Mouse (Mus musculus): ENCODE data around the gene Ubl5. TPM values are rescaled to one million over a fixed set of nuclear protein-coding genes. Genes with fewer than 3 reads are reported as not detected.
"Not testable (repeated sequence)": the region's sequence is repeated elsewhere in the genome, so short reads cannot be mapped to it uniquely, and the experiment has no call there.

Gene Ubl5
- total RNA-seq, 2 experiments from 2014 or later: 289 to 312 TPM

DNA sequence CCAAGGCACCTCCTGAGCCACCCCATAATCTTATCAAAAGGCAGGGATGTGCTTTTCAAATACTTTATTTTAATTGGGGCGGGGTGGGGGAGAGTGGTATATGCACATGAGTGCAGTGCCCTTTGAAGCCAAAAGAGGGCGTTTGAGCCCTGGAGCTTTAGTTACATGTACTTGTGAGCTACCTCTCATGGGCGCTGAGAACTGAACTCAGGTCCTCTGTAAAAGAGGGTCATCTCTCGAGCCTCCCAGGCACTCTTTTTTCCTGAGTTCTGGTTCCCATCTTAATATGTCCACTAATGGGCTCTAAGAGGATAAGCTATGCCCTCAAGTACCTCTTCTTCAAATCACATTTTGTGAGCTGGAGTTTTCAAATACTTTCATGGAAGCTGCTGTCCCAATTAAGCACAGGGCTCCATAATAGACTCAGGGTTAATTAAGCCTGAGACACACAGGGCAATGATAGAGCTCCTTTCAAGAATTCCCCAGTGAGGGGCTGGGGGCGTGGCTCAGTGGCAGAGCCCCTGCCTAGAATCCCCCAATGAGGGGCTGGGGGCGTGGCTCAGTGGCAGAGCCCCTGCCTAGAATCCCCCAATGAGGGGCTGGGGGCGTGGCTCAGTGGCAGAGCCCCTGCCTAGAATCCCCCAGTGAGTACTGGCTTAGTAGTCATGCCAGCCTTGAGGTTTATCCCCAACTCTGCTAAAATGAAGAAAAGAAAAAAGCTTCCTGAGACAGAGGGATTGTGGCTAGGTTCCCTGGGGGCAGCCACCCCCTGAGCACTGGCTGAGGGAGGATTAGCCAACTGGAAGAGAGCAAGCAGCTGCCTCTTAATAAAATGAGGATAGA, 39.1 kb downstream of the Ubl5 start:
- Histone ChIP-seq H3K4me3 (no peak overlapping the region), H3K27ac (peak overlapping the region; percentile 60)
- no peak; the same call in 1 of the 2 replicates for TF ChIP-seq CTCF (IDR thresholded peaks at IDR 0.05)
- no peak for DNase-seq (ENCODE audit: extremely low spot score in 1 of 2, low spot score in 2 of 2)
- intact Hi-C loops (cut with DNase I): no loop called here

- no peak for DNase-seq (ENCODE audit: extremely low spot score in 1 of 2, low spot score in 2 of 2)
- H3K4me3 ChIP-seq: no peak overlapping the region
- no peak for TF ChIP-seq CTCF (IDR thresholded peaks at IDR 0.05)
- peak overlapping the region; percentile 60 for H3K27ac ChIP-seq
- intact Hi-C loops (cut with DNase I): no loop called here
These were observed 39.7 kb downstream of the Ubl5 start for GRCm38 (mm10) chr9:20682389-20682722.

DNA sequence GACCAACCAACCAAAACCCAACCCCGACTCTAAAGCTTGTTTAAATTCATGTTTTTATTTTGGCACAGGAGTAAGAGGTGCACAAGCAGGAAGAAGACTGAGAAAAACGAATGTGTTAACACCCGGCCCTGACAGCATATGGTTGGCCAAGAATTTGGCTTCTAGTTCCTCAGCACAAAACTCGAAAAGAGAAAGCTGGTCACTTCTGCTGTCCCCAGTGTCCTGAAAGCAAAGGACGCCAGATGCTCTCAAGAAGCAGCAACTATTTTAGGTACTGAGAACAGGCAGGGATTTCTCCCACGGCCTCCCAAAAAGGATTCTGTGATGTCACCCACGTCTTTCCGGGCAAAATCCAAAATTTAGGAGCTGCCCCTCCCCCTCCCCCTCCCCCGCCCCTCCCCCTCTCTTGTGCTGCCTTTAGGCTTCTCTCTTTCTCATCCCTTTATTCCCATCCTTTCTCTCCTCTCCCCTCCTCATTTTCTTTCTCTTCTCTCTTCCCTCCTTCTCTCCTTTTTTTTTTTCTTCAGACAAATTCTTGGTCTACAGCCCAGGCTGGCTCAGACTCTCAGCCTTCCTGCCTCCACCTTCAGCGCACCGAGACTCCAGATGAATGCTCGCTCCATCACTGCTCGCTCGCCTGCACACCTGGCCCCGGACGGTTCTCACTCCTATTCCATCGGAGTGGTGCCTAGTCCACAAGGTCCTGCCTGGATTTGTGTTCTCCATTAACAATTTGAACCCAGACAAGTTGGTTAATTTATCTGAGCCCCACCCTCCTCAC, 42.6 kb downstream of the Ubl5 start:
- TF ChIP-seq CTCF (IDR thresholded peaks at IDR 0.05): no peak
- peak in 1 of 2 experiments; percentile 62 for DNase-seq (ENCODE audit: extremely low spot score in 1 of 2, low spot score in 2 of 2)
- Histone ChIP-seq H3K27ac (peak overlapping the region; percentile 83), H3K4me3 (no peak overlapping the region)
- intact Hi-C loops (cut with DNase I): loop anchor here (2.0 kb wide), 1 partner anchor 42 kb away; no protein-coding TSS in a partner anchor

DNA sequence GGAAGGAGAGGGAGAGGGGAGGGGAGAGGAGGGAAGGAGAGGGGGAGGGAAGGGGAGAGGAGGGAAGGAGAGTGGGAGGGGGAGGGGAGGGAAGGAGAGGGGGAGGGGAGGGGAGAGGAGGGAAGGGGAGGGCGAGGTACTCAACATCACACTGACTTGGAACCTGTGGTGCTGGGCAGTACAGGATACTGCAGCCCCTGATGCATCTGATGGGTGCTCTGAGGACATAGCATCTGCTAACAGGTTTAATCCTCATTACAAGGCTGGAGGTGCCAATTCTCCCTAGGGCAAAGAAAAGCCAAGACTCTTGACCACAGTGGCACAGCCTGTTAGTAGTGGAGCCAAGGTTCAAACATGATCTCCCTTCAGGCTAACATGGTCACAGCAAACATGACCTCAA, 46.7 kb downstream of the Ubl5 start:
- Histone ChIP-seq H3K4me3 (no peak overlapping the region), H3K27ac (peak overlapping the region; percentile 15; the same call in 1 of the 2 replicates)
- intact Hi-C loops (cut with DNase I): no loop called here
- no peak for DNase-seq (ENCODE audit: extremely low spot score in 1 of 2, low spot score in 2 of 2)
- no peak for TF ChIP-seq CTCF (IDR thresholded peaks at IDR 0.05)

DNA sequence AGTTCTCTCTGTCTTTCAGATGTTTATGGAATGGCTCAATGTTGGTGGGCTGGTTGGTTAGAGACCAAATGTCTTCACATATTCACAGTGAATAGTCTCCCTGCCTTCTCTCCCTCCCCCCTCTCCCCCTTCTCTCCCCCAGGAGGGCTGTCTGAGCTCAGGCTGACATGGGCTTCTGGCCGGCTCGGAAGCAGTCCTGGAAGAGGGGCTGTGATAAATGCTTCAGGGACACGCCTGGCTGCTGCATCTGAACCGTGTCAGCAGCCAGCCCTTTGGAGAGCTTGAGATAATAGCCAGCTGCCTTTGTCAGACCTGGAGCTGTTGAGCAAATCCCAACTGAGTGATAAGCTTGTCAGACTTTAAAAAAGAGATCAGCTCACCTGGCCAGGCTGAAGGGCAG, 47.2 kb downstream of the Ubl5 start:
- H3K4me3 ChIP-seq: no peak overlapping the region
- intact Hi-C loops (cut with DNase I): no loop called here
- no peak for DNase-seq (ENCODE audit: extremely low spot score in 1 of 2, low spot score in 2 of 2)
- no peak for TF ChIP-seq CTCF (IDR thresholded peaks at IDR 0.05)
- H3K27ac ChIP-seq: peak overlapping the region; percentile 28; the same call in 1 of the 2 replicates

GRCm38 (mm10) chr9:20690449-20690848, 47.8 kb downstream of the Ubl5 start:
- H3K4me3 ChIP-seq; DNase-seq (ENCODE audit: extremely low spot score in 1 of 2, low spot score in 2 of 2); intact Hi-C loops (cut with DNase I): not testable (repeated sequence)
- 0 out of 2 replicates have a peak overlapping the region, but pooled peaks have one; percentile 28 for H3K27ac ChIP-seq

GRCm38 (mm10) chr9:20692863-20693262, 50.2 kb downstream of the Ubl5 start:
- TF ChIP-seq CTCF (IDR thresholded peaks at IDR 0.05): no peak
- DNase-seq (ENCODE audit: extremely low spot score in 1 of 2, low spot score in 2 of 2): no peak
- Histone ChIP-seq H3K4me3 (no peak overlapping the region), H3K27ac (peak overlapping the region; percentile 76)
- intact Hi-C loops (cut with DNase I): no loop called here

GRCm38 (mm10) chr9:20694721-20695235, 52.1 kb downstream of the Ubl5 start:
- Histone ChIP-seq H3K27ac (peak overlapping the region; percentile 74), H3K4me3 (no peak overlapping the region; the same call in 1 of the 2 replicates)
- no peak for TF ChIP-seq CTCF (IDR thresholded peaks at IDR 0.05)
- intact Hi-C loops (cut with DNase I): no loop called here
- DNase-seq (ENCODE audit: extremely low spot score in 1 of 2, low spot score in 2 of 2): no peak

DNA sequence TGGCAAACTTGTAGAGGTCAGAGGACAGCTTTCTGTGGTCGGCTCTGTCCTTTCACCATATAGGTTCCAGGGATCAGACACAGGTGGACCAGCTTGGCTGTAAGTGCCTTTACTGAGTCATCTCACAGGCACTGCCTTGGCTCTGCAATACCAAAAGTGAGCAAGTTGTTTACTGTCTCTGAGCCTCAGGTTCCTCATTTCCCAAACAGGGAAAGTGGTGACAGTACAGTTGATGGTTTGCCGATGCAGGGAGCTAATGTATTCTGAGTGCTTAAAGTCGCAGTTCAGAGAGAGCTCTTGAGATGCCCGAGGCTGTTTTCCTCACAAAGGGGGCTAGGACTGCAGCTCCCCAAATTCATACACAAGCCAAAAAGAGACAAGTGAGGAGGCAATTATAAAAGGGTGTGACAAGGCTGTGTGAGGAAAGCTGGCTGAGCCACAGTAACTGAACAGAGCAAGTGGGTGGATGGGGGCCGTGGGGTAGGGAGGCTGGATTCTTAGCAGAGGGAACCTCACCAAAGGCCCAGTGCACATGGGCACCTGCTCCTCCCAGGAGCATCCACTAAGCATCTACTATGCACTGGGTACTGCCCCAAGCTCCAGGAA, 53.5 kb downstream of the Ubl5 start:
- intact Hi-C loops (cut with DNase I): no loop called here
- DNase-seq (ENCODE audit: extremely low spot score in 1 of 2, low spot score in 2 of 2): no peak
- Histone ChIP-seq H3K4me3 (no peak overlapping the region), H3K27ac (peak overlapping the region; percentile 74)
- TF ChIP-seq CTCF (IDR thresholded peaks at IDR 0.05): no peak

Other genes with a start within 250 kb of the Ubl5 start
- 10 to 100 TPM; 26.0 to 31.4 TPM for gene Zfp26, start 182.7 kb upstream of the Ubl5 start, total RNA-seq (2021)
- 10 to 100 TPM; 30.7 to 33.7 TPM for gene Zfp426, start 150.1 kb upstream of the Ubl5 start, total RNA-seq (2021)
- 10 to 100 TPM; 41.3 to 44.3 TPM for gene Zfp266, start 121.5 kb upstream of the Ubl5 start, total RNA-seq (2021)
- gene Zfp846, start 61.6 kb upstream of the Ubl5 start, total RNA-seq (2021): 10 to 100 TPM; 19.0 to 21.1 TPM
- 10 to 100 TPM; 26.4 to 28.6 TPM for gene Fbxl12, start 1.9 kb downstream of the Ubl5 start, total RNA-seq (2021)
- gene Pin1, start 9.2 kb downstream of the Ubl5 start, total RNA-seq (2021): 10 to 100 TPM; 40.0 to 41.5 TPM
- 100 to 1,000 TPM; 152 TPM for gene Olfm2, start 103.5 kb downstream of the Ubl5 start, total RNA-seq (2021)
- gene Col5a3, start 172.2 kb downstream of the Ubl5 start, total RNA-seq (2021): 1 to 10 TPM; 1.4 to 1.7 TPM
- gene Rdh8, start 175.6 kb downstream of the Ubl5 start, total RNA-seq (2021): not detected
- gene A230050P20Rik, start 225.8 kb downstream of the Ubl5 start, total RNA-seq (2021): 10 to 100 TPM; 84.3 to 88.2 TPM
- 10 to 100 TPM in 1 of 2 experiments, 1 to 10 TPM in 1; 9.8 to 10.1 TPM for gene Angptl6, start 236.8 kb downstream of the Ubl5 start, total RNA-seq (2021)
- gene Ppan, start 245.3 kb downstream of the Ubl5 start, total RNA-seq (2021): 10 to 100 TPM; 25.6 to 26.3 TPM